Mouse (Mus musculus): ENCODE data around the gene Gm28372. TPM values are rescaled to one million over a fixed set of nuclear protein-coding genes. Genes with fewer than 3 reads are reported as not detected.
A peak's percentile ranks its signal among the peaks of the same experiment; 100 is the strongest.

Gene Gm28372
- total and polyA plus RNA-seq, 2 experiments from 2014 or later: 0.20 TPM; not detected in 1

- peak; percentile 80 for ATAC-seq
- 0 out of 2 replicates have a peak, but pooled peaks cover 10% of the 10 kb centered on the region for H3K4me1 ChIP-seq (ENCODE audit: insufficient read depth, low read length)
Observed at GRCm38 (mm10) chr2:130423397-130424125, 18.5 kb downstream of the Gm28372 start.

GRCm38 (mm10) chr2:130424126-130424853 lies 19.3 kb downstream of the Gm28372 start, which contains the start of the genes Vps16 and Pced1a:
TSS of gene Vps16 (plus strand) at chr2:130424339.
TSS of gene Pced1a (minus strand) at chr2:130424701.
- H3K9ac ChIP-seq (replicated peaks; ENCODE audit: low read length): peak within 1 kb of the TSS; percentile 84
- no peaks in the 10 kb centered on the region for H3K27me3 ChIP-seq (ENCODE audit: insufficient read depth, low read length)
- peak within 1 kb of the TSS; percentile 92 for H3K4me2 ChIP-seq (ENCODE audit: low read depth, low read length)
- H3K27ac ChIP-seq: peak within 1 kb of the TSS; percentile 97
- H3K4me3 ChIP-seq (ENCODE audit: low read length): peak within 1 kb of the TSS; percentile 48
- 0 out of 2 replicates have a peak, but pooled peaks cover 10% of the 10 kb centered on the region for H3K4me1 ChIP-seq (ENCODE audit: insufficient read depth, low read length)
- no peaks in the 10 kb centered on the region for H3K9me3 ChIP-seq (ENCODE audit: low read length)
- H3K36me3 ChIP-seq (ENCODE audit: insufficient read depth, low read length): 0 out of 2 replicates have a peak, but pooled peaks cover 3% of the 10 kb centered on the region
- WGBS: under 1% methylated on average over 58 of the region's 58 CpGs
- TF ChIP-seq CTCF (IDR thresholded peaks at IDR 0.05; ENCODE audit: low read depth): peak; percentile 80
- peak; percentile 96 for DNase-seq (ENCODE audit: low spot score)
- ATAC-seq: peak; percentile 95

More at GRCm38 (mm10) chr2:130423397-130424125, 18.5 kb downstream of the Gm28372 start:
- 12% methylated on average over 49 of the region's 49 CpGs for WGBS
- Histone ChIP-seq H3K4me2 (ENCODE audit: low read depth, low read length) (peak overlapping the region; percentile 92), H3K36me3 (ENCODE audit: insufficient read depth, low read length) (0 out of 2 replicates have a peak, but pooled peaks cover 3% of the 10 kb centered on the region), H3K27ac (peak overlapping the region; percentile 97), H3K9ac (replicated peaks; ENCODE audit: low read length) (peak overlapping the region; percentile 84), H3K27me3 (ENCODE audit: insufficient read depth, low read length) (no peaks in the 10 kb centered on the region), H3K9me3 (ENCODE audit: low read length) (no peaks in the 10 kb centered on the region), H3K4me3 (ENCODE audit: low read length) (peak overlapping the region; percentile 48)
- DNase-seq (ENCODE audit: low spot score): peak; percentile 89
- no peak for TF ChIP-seq CTCF (IDR thresholded peaks at IDR 0.05; ENCODE audit: low read depth)

GRCm38 (mm10) chr2:130425112-130425511 lies 20.1 kb downstream of the Gm28372 start:
- 31% methylated on average over 5 of the region's 5 CpGs for WGBS
- ATAC-seq: no peak

GRCm38 (mm10) chr2:130429851-130430250 lies 24.8 kb downstream of the Gm28372 start:
- TF ChIP-seq CTCF (IDR thresholded peaks at IDR 0.05; ENCODE audit: low read depth): no peak
- H3K36me3 ChIP-seq (ENCODE audit: insufficient read depth, low read length): peaks cover 5% of the 10 kb centered on the region; the same call in 1 of the 2 replicates
- 0 out of 2 replicates have a peak, but pooled peaks cover 5% of the 10 kb centered on the region for H3K4me1 ChIP-seq (ENCODE audit: insufficient read depth, low read length)
- no peaks in the 10 kb centered on the region for H3K27me3 ChIP-seq (ENCODE audit: insufficient read depth, low read length)
- ATAC-seq (no peak), DNase-seq (ENCODE audit: low spot score) (no peak)
- H3K27ac ChIP-seq: no peak overlapping the region
- no peak overlapping the region for H3K9ac ChIP-seq (replicated peaks; ENCODE audit: low read length)
- 64% methylated on average over 2 of the region's 2 CpGs for WGBS
- H3K4me2 ChIP-seq (ENCODE audit: low read depth, low read length): no peak overlapping the region
- H3K9me3 ChIP-seq (ENCODE audit: low read length): no peaks in the 10 kb centered on the region
- H3K4me3 ChIP-seq (ENCODE audit: low read length): no peak overlapping the region

More at GRCm38 (mm10) chr2:130425112-130425511, 20.1 kb downstream of the Gm28372 start:
- peak overlapping the region; percentile 84 for H3K9ac ChIP-seq (replicated peaks; ENCODE audit: low read length)
- peak overlapping the region; percentile 97; the same call in 1 of the 2 replicates for H3K27ac ChIP-seq
- no peaks in the 10 kb centered on the region for H3K36me3 ChIP-seq (ENCODE audit: insufficient read depth, low read length)
- H3K4me2 ChIP-seq (ENCODE audit: low read depth, low read length): peak overlapping the region; percentile 92
- 0 out of 2 replicates have a peak, but pooled peaks cover 10% of the 10 kb centered on the region for H3K4me1 ChIP-seq (ENCODE audit: insufficient read depth, low read length)
- peak overlapping the region; percentile 48 for H3K4me3 ChIP-seq (ENCODE audit: low read length)
- no peaks in the 10 kb centered on the region for H3K27me3 ChIP-seq (ENCODE audit: insufficient read depth, low read length)
- no peaks in the 10 kb centered on the region for H3K9me3 ChIP-seq (ENCODE audit: low read length)
- peak; percentile 62 for DNase-seq (ENCODE audit: low spot score)
- peak; percentile 46; the same call in 1 of the 2 replicates for TF ChIP-seq CTCF (IDR thresholded peaks at IDR 0.05; ENCODE audit: low read depth)

GRCm38 (mm10) chr2:130430484-130430883 lies 25.4 kb downstream of the Gm28372 start:
- ATAC-seq: no peak
- Histone ChIP-seq H3K9ac (replicated peaks; ENCODE audit: low read length) (no peak overlapping the region), H3K4me2 (ENCODE audit: low read depth, low read length) (no peak overlapping the region), H3K9me3 (ENCODE audit: low read length) (no peaks in the 10 kb centered on the region), H3K27ac (no peak overlapping the region), H3K27me3 (ENCODE audit: insufficient read depth, low read length) (no peaks in the 10 kb centered on the region), H3K4me1 (ENCODE audit: insufficient read depth, low read length) (no peaks in the 10 kb centered on the region), H3K4me3 (ENCODE audit: low read length) (no peak overlapping the region), H3K36me3 (ENCODE audit: insufficient read depth, low read length) (peaks cover 5% of the 10 kb centered on the region; the same call in 1 of the 2 replicates)
- no peak for TF ChIP-seq CTCF (IDR thresholded peaks at IDR 0.05; ENCODE audit: low read depth)
- no peak for DNase-seq (ENCODE audit: low spot score)
- WGBS: 85% methylated on average over 3 of the region's 3 CpGs

GRCm38 (mm10) chr2:130432157-130432556 lies 27.1 kb downstream of the Gm28372 start:
- no peak for ATAC-seq
- Histone ChIP-seq H3K4me2 (ENCODE audit: low read depth, low read length) (no peak overlapping the region), H3K4me1 (ENCODE audit: insufficient read depth, low read length) (no peaks in the 10 kb centered on the region), H3K36me3 (ENCODE audit: insufficient read depth, low read length) (peaks cover 5% of the 10 kb centered on the region; the same call in 1 of the 2 replicates), H3K9ac (replicated peaks; ENCODE audit: low read length) (no peak overlapping the region), H3K9me3 (ENCODE audit: low read length) (no peaks in the 10 kb centered on the region), H3K27me3 (ENCODE audit: insufficient read depth, low read length) (no peaks in the 10 kb centered on the region), H3K27ac (no peak overlapping the region), H3K4me3 (ENCODE audit: low read length) (no peak overlapping the region)
- no peak for DNase-seq (ENCODE audit: low spot score)
- no peak for TF ChIP-seq CTCF (IDR thresholded peaks at IDR 0.05; ENCODE audit: low read depth)
- 88% methylated on average over 3 of the region's 3 CpGs for WGBS
